Mouse (Mus musculus) midbrain, embryonic 15.5 days (tissue): ENCODE results near the gene Col25a1. TPM values are rescaled to one million over a fixed set of nuclear protein-coding genes. Genes with fewer than 3 reads are reported as not detected.

ENCODE experiments used
- ATAC-seq: fragments of 200-750 bp; cut with Nextera tagmentation; replicated peaks from 2 replicates; pipeline ENCODE4 v1.8.0; 2017; ENCODE audit warnings: moderate TSS enrichment
- H3K27ac ChIP-seq: fragments of 300-500 bp; sonication (generic); 2 replicates; pipeline ENCODE4 v1.5.1; 2015; ENCODE audit warnings: mild to moderate bottlenecking, inconsistent platforms
- H3K27me3 ChIP-seq: fragments of 300-500 bp; sonication (generic); replicated peaks from 2 replicates; pipeline ENCODE4 v1.6.1; 2015; ENCODE audit warnings: inconsistent platforms
- H3K36me3 ChIP-seq: fragments of 300-500 bp; sonication (generic); replicated peaks from 2 replicates; pipeline ENCODE4 v1.6.1; 2015; ENCODE audit warnings: inconsistent platforms
- H3K4me1 ChIP-seq: fragments of 300-500 bp; sonication (generic); 2 replicates; pipeline ENCODE4 v1.6.1; 2015; ENCODE audit warnings: inconsistent platforms
- H3K4me2 ChIP-seq: fragments of 300-500 bp; sonication (generic); 2 replicates; pipeline ENCODE4 v1.6.1; 2015; ENCODE audit warnings: inconsistent platforms, mild to moderate bottlenecking, moderate library complexity
- H3K4me3 ChIP-seq: fragments of 300-500 bp; sonication (generic); 2 replicates; pipeline ENCODE4 v1.5.1; 2015; ENCODE audit warnings: mild to moderate bottlenecking, inconsistent platforms
- H3K9ac ChIP-seq: fragments of 300-500 bp; sonication (generic); 2 replicates; pipeline ENCODE4 v1.6.1; 2015; ENCODE audit warnings: mild to moderate bottlenecking, inconsistent platforms
- H3K9me3 ChIP-seq: fragments of 300-500 bp; sonication (generic); 2 replicates; pipeline ENCODE4 v1.6.1; 2016; ENCODE audit warnings: inconsistent platforms
- WGBS: fragments of 180-500 bp; shearing (Covaris S2); methylation state at CpG from one replicate; pipeline ENCODE4 v1.1.7; 2015; ENCODE audit warnings: mixed read lengths; 5-methylcytosine and 5-hydroxymethylcytosine counted together
- polyA plus RNA-seq: library from polyadenylated mRNA; unstranded; fragments of >200 nt; fragmentation: Nextera tagmentation; extraction: Ambion mirVana; gene quantifications from 2 replicates; pipeline ENCODE4 v1.2.1, GENCODE M21; 2015

Col25a1 gene
- polyA plus RNA-seq, result 14.4 and 15.3 TPM in 2 replicates

GRCm38 (mm10) chr3:130131201-130131600, at the start of gene Col25a1:
Col25a1 (plus strand) TSS chr3:130131501.
- H3K4me2 ChIP-seq, result no peak within 1 kb of the TSS
- ATAC-seq, result no peak

GRCm38 (mm10) chr3:130083312-130083711, 48.0 kb upstream of the Col25a1 start:
- H3K4me3 ChIP-seq, result no peak overlapping the region
- no peak overlapping the region for H3K27ac ChIP-seq
- H3K27me3 ChIP-seq, result no peaks in the 10 kb centered on the region
- no peaks in the 10 kb centered on the region for H3K36me3 ChIP-seq
- H3K9me3 ChIP-seq, result no peaks in the 10 kb centered on the region
- ATAC-seq, result no peak
- no peaks in the 10 kb centered on the region for H3K4me1 ChIP-seq
- 67% methylated on average over 2 of the region's 2 CpGs for WGBS
- H3K9ac ChIP-seq, result no peak overlapping the region
- H3K4me2 ChIP-seq, result no peak overlapping the region

More at GRCm38 (mm10) chr3:130131201-130131600, at the start of gene Col25a1:
- H3K36me3 ChIP-seq, result no peaks in the 10 kb centered on the region
- H3K4me3 ChIP-seq, result no peak within 1 kb of the TSS
- H3K9ac ChIP-seq, result no peak within 1 kb of the TSS
- H3K27me3 ChIP-seq, result no peaks in the 10 kb centered on the region
- 90% methylated on average over 8 of the region's 8 CpGs for WGBS
- H3K4me1 ChIP-seq, result peaks cover 7% of the 10 kb centered on the region; the same call in 1 of the 2 replicates
- no peaks in the 10 kb centered on the region for H3K9me3 ChIP-seq
- no peak within 1 kb of the TSS for H3K27ac ChIP-seq

GRCm38 (mm10) chr3:130086372-130087080, 44.8 kb upstream of the Col25a1 start:
- ATAC-seq, result no peak
- Histone ChIP-seq H3K27ac (no peak overlapping the region), H3K36me3 (no peaks in the 10 kb centered on the region), H3K9ac (no peak overlapping the region), H3K4me2 (no peak overlapping the region), H3K4me3 (no peak overlapping the region), H3K27me3 (no peaks in the 10 kb centered on the region), H3K4me1 (no peaks in the 10 kb centered on the region), H3K9me3 (no peaks in the 10 kb centered on the region)
- WGBS, result 86% methylated on average over 13 of the region's 13 CpGs

- no peak overlapping the region for H3K4me2 ChIP-seq
- no peak overlapping the region for H3K4me3 ChIP-seq
- 82% methylated on average over 9 of the region's 9 CpGs for WGBS
- no peaks in the 10 kb centered on the region for H3K4me1 ChIP-seq
- no peaks in the 10 kb centered on the region for H3K9me3 ChIP-seq
- ATAC-seq, result no peak
- H3K27ac ChIP-seq, result no peak overlapping the region
- H3K36me3 ChIP-seq, result no peaks in the 10 kb centered on the region
- H3K9ac ChIP-seq, result no peak overlapping the region
- H3K27me3 ChIP-seq, result no peaks in the 10 kb centered on the region
Measured at GRCm38 (mm10) chr3:130087466-130087865, 43.8 kb upstream of the Col25a1 start.

- ATAC-seq, result no peak
- WGBS, result 95% methylated on average over 9 of the region's 9 CpGs
- Histone ChIP-seq H3K4me1 (no peaks in the 10 kb centered on the region), H3K4me3 (no peak overlapping the region), H3K9ac (no peak overlapping the region), H3K27me3 (no peaks in the 10 kb centered on the region), H3K36me3 (no peaks in the 10 kb centered on the region), H3K9me3 (no peaks in the 10 kb centered on the region), H3K4me2 (no peak overlapping the region), H3K27ac (no peak overlapping the region)
Measured at GRCm38 (mm10) chr3:130088654-130089053, 42.6 kb upstream of the Col25a1 start.

GRCm38 (mm10) chr3:130090460-130090859, 40.8 kb upstream of the Col25a1 start:
- WGBS, result 69% methylated on average over 9 of the region's 9 CpGs

GRCm38 (mm10) chr3:130094125-130094704, 37.1 kb upstream of the Col25a1 start:
- no peak for ATAC-seq
- Histone ChIP-seq H3K9ac (no peak overlapping the region), H3K4me2 (no peak overlapping the region), H3K36me3 (no peaks in the 10 kb centered on the region), H3K4me1 (no peaks in the 10 kb centered on the region), H3K9me3 (no peaks in the 10 kb centered on the region), H3K27ac (no peak overlapping the region), H3K27me3 (no peaks in the 10 kb centered on the region), H3K4me3 (no peak overlapping the region)
- WGBS, result 42% methylated on average over 5 of the region's 5 CpGs

More at GRCm38 (mm10) chr3:130090460-130090859, 40.8 kb upstream of the Col25a1 start:
- no peaks in the 10 kb centered on the region for H3K27me3 ChIP-seq
- no peak overlapping the region for H3K9ac ChIP-seq
- H3K4me3 ChIP-seq, result no peak overlapping the region
- no peak for ATAC-seq
- no peaks in the 10 kb centered on the region for H3K4me1 ChIP-seq
- H3K4me2 ChIP-seq, result no peak overlapping the region
- no peak overlapping the region for H3K27ac ChIP-seq
- H3K9me3 ChIP-seq, result no peaks in the 10 kb centered on the region
- H3K36me3 ChIP-seq, result no peaks in the 10 kb centered on the region

GRCm38 (mm10) chr3:130095160-130095781, 36.0 kb upstream of the Col25a1 start:
- peak; percentile 73 for ATAC-seq
- WGBS, result 36% methylated on average over 5 of the region's 5 CpGs
- no peak overlapping the region for H3K27ac ChIP-seq

GRCm38 (mm10) chr3:130103486-130103885, 27.8 kb upstream of the Col25a1 start:
- no peaks in the 10 kb centered on the region for H3K36me3 ChIP-seq
- H3K9ac ChIP-seq, result no peak overlapping the region
- no peak overlapping the region for H3K27ac ChIP-seq
- no peak overlapping the region for H3K4me2 ChIP-seq
- no peak for ATAC-seq
- H3K4me1 ChIP-seq, result no peaks in the 10 kb centered on the region
- 75% methylated on average over 8 of the region's 8 CpGs for WGBS
- no peak overlapping the region for H3K4me3 ChIP-seq
- H3K27me3 ChIP-seq, result no peaks in the 10 kb centered on the region
- H3K9me3 ChIP-seq, result no peaks in the 10 kb centered on the region

More at GRCm38 (mm10) chr3:130095160-130095781, 36.0 kb upstream of the Col25a1 start:
- H3K4me2 ChIP-seq, result no peak overlapping the region
- no peaks in the 10 kb centered on the region for H3K36me3 ChIP-seq
- H3K4me3 ChIP-seq, result no peak overlapping the region
- H3K4me1 ChIP-seq, result no peaks in the 10 kb centered on the region
- no peaks in the 10 kb centered on the region for H3K9me3 ChIP-seq
- H3K9ac ChIP-seq, result no peak overlapping the region
- H3K27me3 ChIP-seq, result no peaks in the 10 kb centered on the region

GRCm38 (mm10) chr3:130104471-130104870, 26.8 kb upstream of the Col25a1 start:
- H3K4me3 ChIP-seq, result no peak overlapping the region
- 92% methylated on average over 9 of the region's 9 CpGs for WGBS
- H3K27ac ChIP-seq, result no peak overlapping the region
- H3K9me3 ChIP-seq, result no peaks in the 10 kb centered on the region
- no peak overlapping the region for H3K4me2 ChIP-seq
- no peaks in the 10 kb centered on the region for H3K4me1 ChIP-seq
- H3K36me3 ChIP-seq, result no peaks in the 10 kb centered on the region
- H3K27me3 ChIP-seq, result no peaks in the 10 kb centered on the region
- ATAC-seq, result no peak
- no peak overlapping the region for H3K9ac ChIP-seq

- Histone ChIP-seq H3K4me3 (no peak overlapping the region), H3K9ac (no peak overlapping the region), H3K4me1 (no peaks in the 10 kb centered on the region), H3K9me3 (no peaks in the 10 kb centered on the region), H3K27me3 (no peaks in the 10 kb centered on the region), H3K36me3 (no peaks in the 10 kb centered on the region), H3K27ac (no peak overlapping the region), H3K4me2 (no peak overlapping the region)
- no peak for ATAC-seq
- 71% methylated on average over 6 of the region's 6 CpGs for WGBS
Measured at GRCm38 (mm10) chr3:130116886-130117285, 14.4 kb upstream of the Col25a1 start.

GRCm38 (mm10) chr3:130127840-130128239, 3.5 kb upstream of the Col25a1 start:
- Histone ChIP-seq H3K9me3 (no peaks in the 10 kb centered on the region), H3K36me3 (no peaks in the 10 kb centered on the region), H3K4me3 (no peak overlapping the region), H3K9ac (no peak overlapping the region), H3K27ac (no peak overlapping the region), H3K4me2 (no peak overlapping the region), H3K4me1 (peaks cover 7% of the 10 kb centered on the region; the same call in 1 of the 2 replicates), H3K27me3 (no peaks in the 10 kb centered on the region)
- peak; percentile 38; the same call in 1 of the 2 replicates for ATAC-seq
- 55% methylated on average over 8 of the region's 8 CpGs for WGBS
